In the genomic region with DNA sequence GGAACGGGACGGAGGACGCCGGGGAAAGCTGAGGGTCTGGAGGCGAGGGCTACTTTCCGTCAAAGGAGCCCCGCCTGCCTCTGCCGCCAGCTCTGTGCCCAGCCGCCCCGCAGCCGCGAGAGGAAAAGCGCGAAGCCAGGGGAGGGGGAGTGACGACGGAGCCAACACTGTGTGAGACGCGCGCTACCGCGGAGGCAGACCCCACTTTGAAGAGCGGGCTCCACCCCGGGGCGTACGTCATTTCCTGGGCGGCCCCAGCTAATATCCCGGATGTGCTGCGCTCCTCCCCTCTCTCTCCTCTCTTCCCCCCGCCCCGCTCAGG, we compare ENCODE assay signal across 8 mouse cellular contexts. TPM values are rescaled to one million over a fixed set of nuclear protein-coding genes. Genes with fewer than 3 reads are reported as not detected.
A peak's percentile ranks its signal among the peaks of the same experiment; 100 is the strongest.
DNase-seq lines count a peak whose midpoint lies in the region; ATAC-seq and TF ChIP-seq lines count a peak whose summit lies in the region.

No protein-coding gene starts in this region.

- intact Hi-C loops in heart, postnatal 25 days (cut with DNase I) = no loop called here

- H3K4me1 ChIP-seq in G1E (ENCODE audit: insufficient read depth, low read depth, low read length) = peaks cover 17% of the 10 kb centered on the region
- peaks cover 20% of the 10 kb centered on the region for H3K4me1 ChIP-seq in forebrain, embryonic 15.5 days
- H3K4me1 ChIP-seq in liver, postnatal 0 days (ENCODE audit: insufficient read depth) = peaks cover 7% of the 10 kb centered on the region; the same call in 1 of the 2 replicates
- H3K4me1 ChIP-seq in neural tube, embryonic 13.5 days (replicated peaks) = peaks cover 13% of the 10 kb centered on the region

- peak overlapping the region; percentile 100 for H3K27ac ChIP-seq in forebrain, embryonic 15.5 days (replicated peaks)
- H3K27ac ChIP-seq in liver, postnatal 0 days (ENCODE audit: low read depth) = peak overlapping the region; percentile 100
- H3K27ac ChIP-seq in neural tube, embryonic 13.5 days (replicated peaks) = peak overlapping the region; percentile 100

- peak overlapping the region; percentile 84 for H3K4me3 ChIP-seq in G1E (ENCODE audit: low read depth, low read length)
- peak overlapping the region; percentile 84 for H3K4me3 ChIP-seq in forebrain, embryonic 15.5 days
- peak overlapping the region; percentile 87 for H3K4me3 ChIP-seq in liver, postnatal 0 days (ENCODE audit: low read depth, low read length)
- peak overlapping the region; percentile 93 for H3K4me3 ChIP-seq in neural tube, embryonic 13.5 days

- H3K9ac ChIP-seq in forebrain, embryonic 15.5 days (replicated peaks) = peak overlapping the region; percentile 91
- H3K9ac ChIP-seq in liver, postnatal 0 days (replicated peaks) = peak overlapping the region; percentile 98
- peak overlapping the region; percentile 97 for H3K9ac ChIP-seq in neural tube, embryonic 13.5 days

- TF ChIP-seq EP300 in liver, postnatal 0 days (IDR thresholded peaks at IDR 0.05; ENCODE audit: low read depth) = peak; percentile 50

- no peaks in the 10 kb centered on the region for H3K27me3 ChIP-seq in G1E (ENCODE audit: insufficient read depth, low read length)
- no peaks in the 10 kb centered on the region for H3K27me3 ChIP-seq in forebrain, embryonic 15.5 days
- H3K27me3 ChIP-seq in liver, postnatal 0 days (ENCODE audit: insufficient read depth, low read length) = no peaks in the 10 kb centered on the region
- no peaks in the 10 kb centered on the region for H3K27me3 ChIP-seq in neural tube, embryonic 13.5 days

- DNase-seq in G1E (ENCODE audit: low spot score) = peak; percentile 88
- DNase-seq in cerebellum, adult 11 months = peak; percentile 94
- peak; percentile 88 for DNase-seq in heart, postnatal 25 days (ENCODE audit: low spot score)
- peak; percentile 96 for DNase-seq in layer of hippocampus, adult 11-12 months (ENCODE audit: low spot score)
- peak; percentile 97 for DNase-seq in liver, postnatal 0 days
- DNase-seq in testis, postnatal 10 days (ENCODE audit: low spot score) = peak; percentile 95

- H3K9me3 ChIP-seq in G1E (replicated peaks) = no peaks in the 10 kb centered on the region
- H3K9me3 ChIP-seq in forebrain, embryonic 15.5 days = no peaks in the 10 kb centered on the region
- no peaks in the 10 kb centered on the region for H3K9me3 ChIP-seq in liver, postnatal 0 days (ENCODE audit: low read length)
- no peaks in the 10 kb centered on the region for H3K9me3 ChIP-seq in neural tube, embryonic 13.5 days

- H3K4me2 ChIP-seq in forebrain, embryonic 15.5 days (replicated peaks) = peak overlapping the region; percentile 36
- H3K4me2 ChIP-seq in liver, postnatal 0 days (ENCODE audit: low read depth, low read length) = peak overlapping the region; percentile 90
- H3K4me2 ChIP-seq in neural tube, embryonic 13.5 days = peak overlapping the region; percentile 69

- WGBS in forebrain, embryonic 15.5 days = under 1% methylated on average over 27 of the region's 30 CpGs
- WGBS in liver, postnatal 0 days (ENCODE audit: insufficient replicate concordance) = 0% methylated on average over 30 of the region's 30 CpGs
- under 1% methylated on average over 27 of the region's 30 CpGs for WGBS in neural tube, embryonic 13.5 days

- no peaks in the 10 kb centered on the region for H3K36me3 ChIP-seq in G1E (replicated peaks)
- H3K36me3 ChIP-seq in forebrain, embryonic 15.5 days = no peaks in the 10 kb centered on the region
- no peaks in the 10 kb centered on the region for H3K36me3 ChIP-seq in liver, postnatal 0 days (replicated peaks; ENCODE audit: insufficient read depth, low read length)
- no peaks in the 10 kb centered on the region for H3K36me3 ChIP-seq in neural tube, embryonic 13.5 days

- ATAC-seq in G1E (ENCODE audit: extremely low read depth, insufficient number of reproducible peaks, low FRiP score, poor library complexity, severe bottlenecking) = peak; percentile 98
- peak; percentile 98 for ATAC-seq in forebrain, embryonic 15.5 days (replicated peaks)
- ATAC-seq in liver, postnatal 0 days = peak; percentile 96
- peak; percentile 98 for ATAC-seq in neural tube, embryonic 13.5 days (ENCODE audit: low read depth)

- no peak for TF ChIP-seq CTCF in G1E (IDR thresholded peaks at IDR 0.05; ENCODE audit: low read depth, low read length)
- TF ChIP-seq CTCF in liver, postnatal 0 days (IDR thresholded peaks at IDR 0.05; ENCODE audit: low read depth) = no peak

RNA-seq across cellular contexts. Expression of gene Rfx3, which starts 0.4 kb away (rescaled TPM):
- 11.4 and 13.7 TPM in 2 replicates for total RNA-seq in G1E (2014; fragmentation: Nextera tagmentation)
- 3.0 and 3.8 TPM in 2 replicates for total RNA-seq in G1E (2017)
- polyA plus RNA-seq in G1E (2012) = 0.21 and 0.50 TPM in 2 replicates
- polyA plus RNA-seq in forebrain, embryonic 15.5 days (2015; fragmentation: Nextera tagmentation; extraction: Ambion mirVana) = 38.5 and 40.3 TPM in 2 replicates
- total RNA-seq in heart, postnatal 25 days (2021) = 1 to 10 TPM; 4.1 to 6.7 TPM
- polyA plus RNA-seq in liver, postnatal 0 days (2015; fragmentation: Nextera tagmentation; extraction: Ambion mirVana) = 0.51 and 0.90 TPM in 2 replicates
- 27.2 and 31.3 TPM in 2 replicates for polyA plus RNA-seq in neural tube, embryonic 13.5 days (2015; fragmentation: Nextera tagmentation; extraction: Ambion mirVana)

Comparison
In these comparisons a context has a peak if more than half of its experiments do, and no peak if none do; other contexts are left out.
1. Peak in every context shown above with its lines: DNase-seq, ATAC-seq, H3K4me3 ChIP-seq and H3K27ac ChIP-seq.
2. H3K4me2 ChIP-seq: peak in every context shown above with its lines; median percentile 90 in liver, postnatal 0 days; 69 in neural tube, embryonic 13.5 days; 36 in forebrain, embryonic 15.5 days.
3. RNA of gene Rfx3, which starts 0.4 kb away (polyA plus RNA-seq): 38.5 to 40.3 TPM in forebrain, embryonic 15.5 days and 27.2 to 31.3 TPM in neural tube, embryonic 13.5 days; 0.51 to 0.90 TPM in liver, postnatal 0 days and 0.21 to 0.50 TPM in G1E; every median in the first group is over 10 times any median in the second.